Mouse (Mus musculus): ENCODE results near the gene Igf2bp3.

DNA sequence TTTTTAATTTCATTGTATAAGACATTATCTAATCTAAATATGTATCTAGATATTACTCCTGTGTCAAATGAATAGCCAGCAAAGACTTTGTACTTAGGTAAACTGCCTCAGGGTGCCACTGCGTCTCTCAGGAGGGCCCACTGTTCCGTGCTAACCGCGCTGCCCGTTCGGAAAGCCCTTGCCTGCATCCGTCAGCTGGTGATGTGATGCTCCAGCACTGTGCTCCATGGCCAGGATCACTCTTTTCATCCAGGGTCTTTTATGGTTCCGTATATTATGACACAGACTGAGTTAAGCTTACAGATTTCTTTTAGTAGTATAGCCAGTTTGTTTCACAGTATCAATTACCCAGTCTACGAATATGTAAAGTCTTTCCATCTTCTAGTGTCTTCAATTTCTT lies 82.9 kb downstream of the Igf2bp3 start:
- TF ChIP-seq EP300 (optimal IDR thresholded peaks at IDR 0.05): no peak
- no peak for TF ChIP-seq CTCF (IDR thresholded peaks at IDR 0.05; ENCODE audit: low read depth)
